Mouse (Mus musculus): ENCODE results near the gene Srsf1.

- no peak for TF ChIP-seq POLR2A (IDR thresholded peaks at IDR 0.05; ENCODE audit: low read depth, low read length)
- TF ChIP-seq MAX (IDR thresholded peaks at IDR 0.05; ENCODE audit: low read length), result no peak
- no peak for TF ChIP-seq SIN3A (IDR thresholded peaks at IDR 0.05; ENCODE audit: low read length)
- no peak for TF ChIP-seq CTCF (conservative IDR thresholded peaks at IDR 0.05 in 1 of 2, IDR thresholded peaks at IDR 0.05 in 1 of 2; ENCODE audit: low read depth in 2 of 2, low read length in 2 of 2)
- no peak for TF ChIP-seq JUND (conservative IDR thresholded peaks at IDR 0.05; ENCODE audit: low read depth, low read length)
These were observed 26.2 kb downstream of the Srsf1 start for GRCm38 (mm10) chr11:88073343-88073875.

Data from CH12.LX (cell line).